Mouse (Mus musculus) cerebellum, adult 18-20 months (tissue): ENCODE data around the gene Nek6.

Experiments
- DNase-seq, 2 experiments: peaks; one replicate each; pipeline ENCODE4 v3.0.0; 2021

Nek6 gene

DNA sequence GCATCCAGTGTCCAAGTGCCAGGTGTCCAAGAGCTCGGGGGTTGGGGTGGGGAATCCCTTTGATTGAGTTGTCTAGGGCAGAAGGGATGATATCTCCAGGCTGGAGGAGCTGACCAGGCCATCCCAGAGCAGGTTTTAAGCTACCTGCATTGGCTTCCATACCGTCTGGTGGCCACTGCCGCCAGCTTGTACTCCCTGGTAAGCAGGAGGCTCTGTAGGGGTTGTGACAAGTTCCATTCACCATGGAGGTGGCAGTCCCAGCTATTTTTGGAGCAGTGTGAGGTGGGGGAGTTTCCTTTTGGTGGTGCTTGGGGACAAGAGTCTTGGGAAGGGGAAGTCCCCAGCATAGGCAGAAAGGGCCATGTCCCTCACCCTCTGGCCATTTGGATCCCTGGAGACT, 29.7 kb downstream of the Nek6 start:
- peak; percentile 51 to 60 for DNase-seq

DNA sequence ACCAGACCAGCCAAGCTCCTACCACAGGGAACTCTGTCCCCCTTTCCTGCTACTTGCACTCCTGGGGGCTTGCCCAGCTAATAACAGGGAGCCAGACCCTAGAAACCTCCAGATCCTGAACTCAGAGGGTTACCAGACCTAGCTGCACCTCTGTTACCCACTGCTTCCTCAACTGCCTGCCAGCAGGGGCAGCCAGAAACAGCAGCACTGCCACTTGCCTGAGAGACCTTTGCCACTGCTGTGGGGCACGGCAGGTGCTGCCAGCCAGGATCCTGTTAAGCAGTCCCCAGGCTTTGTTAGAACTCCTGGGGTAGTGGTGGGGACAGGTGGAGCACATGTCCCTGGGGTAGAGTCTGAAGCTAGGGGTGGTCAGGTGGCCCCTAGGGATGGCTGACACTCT, 30.1 kb downstream of the Nek6 start:
- DNase-seq = peak in 1 of 2 experiments; percentile 29

DNA sequence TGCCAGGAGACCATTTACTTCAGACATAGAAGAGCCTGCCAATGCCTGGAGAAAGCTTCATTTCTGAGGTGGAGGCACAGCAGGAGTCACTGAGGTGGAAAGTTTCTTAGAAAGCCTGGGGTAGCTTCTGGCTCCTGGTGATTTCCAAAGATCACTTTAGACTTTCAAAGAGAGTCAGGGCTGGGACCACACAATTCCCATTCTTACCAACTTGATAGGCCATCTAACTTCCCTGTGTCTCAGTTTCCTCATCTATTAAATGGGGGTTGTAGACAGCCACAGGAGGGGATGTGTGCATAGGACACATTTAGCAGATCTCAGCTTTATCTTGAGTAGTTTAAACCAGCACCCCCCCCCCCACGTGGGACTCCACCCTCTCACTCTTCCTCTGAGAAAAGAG, 30.9 kb downstream of the Nek6 start:
- DNase-seq = no peak

DNA sequence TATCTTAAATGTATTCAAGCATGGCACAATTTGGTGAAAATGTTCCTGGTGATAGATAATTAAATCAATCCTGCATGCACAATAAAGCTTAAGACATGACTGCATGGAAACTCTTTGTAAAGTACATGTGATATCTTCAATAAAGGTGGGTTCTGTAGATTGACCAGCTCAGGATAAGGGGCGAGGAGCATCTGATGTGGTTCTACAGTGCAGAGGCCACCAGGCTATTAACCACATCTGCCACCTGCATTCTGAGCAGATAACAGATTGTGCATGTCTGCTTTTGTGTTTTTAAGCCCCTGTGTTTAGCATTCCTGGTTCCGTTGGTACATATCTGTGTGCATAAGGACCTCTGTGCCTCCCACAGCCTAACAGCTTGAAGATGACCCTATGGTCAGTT, 31.7 kb downstream of the Nek6 start:
- DNase-seq = no peak

DNA sequence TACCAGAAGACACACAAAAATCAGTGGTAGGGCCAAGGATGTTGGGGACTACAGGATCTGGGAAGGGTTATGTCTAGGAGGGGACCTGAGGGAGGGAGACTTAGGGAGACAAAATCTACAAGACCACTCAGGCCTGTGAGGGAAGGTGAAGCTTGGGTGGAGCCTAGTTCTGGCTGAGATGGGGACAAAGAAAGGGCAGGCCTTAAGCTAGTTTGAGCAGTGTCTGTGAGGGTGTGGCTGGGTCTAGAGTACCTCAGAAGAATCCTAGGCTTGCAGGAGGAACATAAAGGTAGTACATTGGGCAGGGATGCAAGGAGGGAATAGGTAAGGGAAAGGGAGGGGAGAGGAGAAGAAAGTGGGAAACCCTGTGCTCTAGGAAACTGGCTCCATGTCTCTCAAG, 32.9 kb downstream of the Nek6 start:
- no peak for DNase-seq

DNA sequence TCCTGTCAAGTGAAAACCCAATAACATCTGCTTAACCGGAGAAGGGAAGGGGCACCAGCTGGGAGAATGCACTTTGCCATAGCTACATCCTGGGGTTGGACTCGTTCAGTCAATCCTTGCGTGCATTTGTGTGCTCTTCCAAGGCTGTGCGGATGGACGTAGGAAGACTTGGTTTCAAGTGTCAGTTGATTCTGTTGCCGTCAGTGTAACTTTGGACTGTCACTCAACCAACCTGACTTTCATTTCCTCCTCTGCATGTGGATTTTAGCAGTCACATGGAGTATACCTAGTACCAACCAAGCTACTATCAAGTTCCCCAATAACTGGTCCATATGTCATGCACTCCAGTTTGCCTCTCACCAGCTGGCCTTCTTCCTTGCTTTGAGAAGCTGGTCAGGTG, 33.5 kb downstream of the Nek6 start:
- DNase-seq = no peak

DNA sequence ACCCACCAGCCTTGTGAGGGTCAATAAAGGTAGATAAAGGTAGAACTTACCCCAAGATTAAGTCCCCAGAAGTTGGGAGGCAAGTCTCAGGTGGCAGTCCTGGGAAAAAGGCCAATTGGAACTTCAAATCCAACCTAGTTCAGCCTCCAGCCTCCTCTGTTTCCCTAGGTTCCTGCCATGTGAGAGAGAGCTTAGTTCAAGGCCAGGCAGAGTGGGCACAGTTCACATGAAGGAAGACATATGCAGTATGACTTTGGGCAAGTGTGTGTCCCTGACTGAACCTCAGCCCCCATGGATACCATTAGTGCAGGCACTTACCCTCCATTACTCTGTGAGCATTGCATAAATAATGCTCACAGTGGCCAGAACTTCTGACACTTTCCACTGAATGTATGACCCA, 34.3 kb downstream of the Nek6 start:
- no peak for DNase-seq

DNA sequence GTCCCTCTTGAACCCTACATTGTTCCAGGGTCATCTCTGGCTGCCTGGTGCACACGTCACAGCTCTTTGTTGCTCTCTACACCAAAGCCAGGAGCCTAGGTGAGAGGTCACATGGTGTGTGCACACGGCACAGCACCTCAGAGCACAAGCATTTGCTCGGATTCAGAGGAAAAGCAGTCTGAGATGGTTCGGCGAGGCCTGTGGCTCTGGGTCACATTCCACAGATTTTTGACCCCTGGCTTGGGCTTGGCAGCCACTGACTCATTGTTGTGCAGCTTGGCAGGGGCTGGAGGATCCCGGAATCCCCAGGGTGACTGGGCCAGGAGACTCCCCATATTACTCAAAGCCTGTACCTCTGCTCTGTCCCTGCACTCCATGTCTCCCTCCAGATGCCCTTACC, 34.8 kb downstream of the Nek6 start:
- DNase-seq = no peak

DNA sequence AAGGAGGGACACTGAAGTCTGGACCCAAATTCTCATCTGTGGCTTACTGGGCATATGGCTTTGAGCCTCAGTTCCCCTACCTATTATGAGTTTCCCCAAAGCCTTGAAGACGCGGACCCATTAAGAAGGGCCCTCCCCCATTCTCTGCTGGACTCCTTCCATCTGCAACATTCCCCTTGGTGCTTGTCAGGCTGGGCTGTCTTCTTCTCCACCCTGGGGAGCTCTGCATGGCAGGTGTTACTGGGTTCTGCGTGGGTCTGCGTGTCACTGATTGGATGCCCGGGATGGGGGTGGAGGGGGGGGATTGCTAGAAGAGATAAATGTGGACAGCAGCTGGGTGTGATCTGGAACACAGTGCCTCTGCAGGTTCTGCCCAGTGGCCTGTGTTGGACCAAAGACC, 35.3 kb downstream of the Nek6 start:
- no peak for DNase-seq

DNA sequence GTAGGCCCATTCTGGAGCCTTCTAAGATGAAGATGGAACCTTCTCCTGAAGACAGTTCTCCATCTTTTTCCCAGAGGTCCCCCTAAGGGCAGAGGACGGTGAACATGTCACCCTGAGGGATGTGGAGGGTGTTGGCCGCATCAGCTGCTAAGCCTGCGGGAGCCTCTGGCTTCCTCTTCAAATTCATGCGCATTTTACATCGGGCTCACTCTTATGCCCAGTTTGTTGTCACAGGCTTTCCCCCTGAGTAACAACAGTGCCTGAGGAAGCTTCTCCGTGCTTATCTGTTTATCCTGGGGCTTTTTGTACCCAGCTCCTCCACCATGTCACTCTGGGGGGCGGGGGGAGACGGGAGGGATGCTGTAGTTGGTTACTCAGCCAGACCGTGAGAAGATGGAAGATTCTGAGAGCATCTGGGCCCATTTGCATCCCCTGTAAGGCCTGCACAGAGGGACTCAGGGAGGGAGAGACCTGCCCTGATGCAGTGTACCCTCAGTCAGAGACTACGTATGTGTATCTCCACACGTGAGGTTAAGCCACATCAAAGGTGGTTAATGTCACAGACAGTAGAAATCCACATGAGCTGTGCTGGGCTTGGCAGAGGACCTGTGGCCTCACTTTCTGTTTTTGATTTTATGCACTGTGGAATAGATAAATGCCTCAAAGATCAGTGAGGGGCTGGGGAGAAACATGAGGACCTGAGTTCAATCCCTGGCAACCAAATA, 36.5 kb downstream of the Nek6 start:
- DNase-seq = no peak

DNA sequence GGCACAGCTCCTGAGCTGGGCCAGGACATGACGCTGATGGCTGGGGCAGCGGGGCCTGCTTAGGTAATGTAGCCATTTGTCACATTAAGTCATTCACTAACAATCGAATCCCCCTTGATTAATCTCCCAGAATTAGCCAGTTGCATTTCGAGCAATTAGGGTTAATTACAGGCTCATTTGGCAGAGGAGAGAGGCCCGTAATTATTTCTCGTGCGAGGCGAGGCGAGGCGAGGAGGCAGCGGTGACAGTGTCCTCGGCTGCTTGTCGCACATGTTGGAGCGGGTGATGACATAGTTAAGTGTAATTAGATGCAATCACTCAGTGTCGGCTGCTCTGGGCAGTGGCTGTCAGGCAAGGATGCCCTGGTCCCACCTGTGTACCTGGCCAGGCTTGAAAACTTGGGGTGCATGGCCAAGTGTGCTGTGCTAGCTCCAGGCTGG, 40.6 kb downstream of the Nek6 start:
- no peak for DNase-seq

DNA sequence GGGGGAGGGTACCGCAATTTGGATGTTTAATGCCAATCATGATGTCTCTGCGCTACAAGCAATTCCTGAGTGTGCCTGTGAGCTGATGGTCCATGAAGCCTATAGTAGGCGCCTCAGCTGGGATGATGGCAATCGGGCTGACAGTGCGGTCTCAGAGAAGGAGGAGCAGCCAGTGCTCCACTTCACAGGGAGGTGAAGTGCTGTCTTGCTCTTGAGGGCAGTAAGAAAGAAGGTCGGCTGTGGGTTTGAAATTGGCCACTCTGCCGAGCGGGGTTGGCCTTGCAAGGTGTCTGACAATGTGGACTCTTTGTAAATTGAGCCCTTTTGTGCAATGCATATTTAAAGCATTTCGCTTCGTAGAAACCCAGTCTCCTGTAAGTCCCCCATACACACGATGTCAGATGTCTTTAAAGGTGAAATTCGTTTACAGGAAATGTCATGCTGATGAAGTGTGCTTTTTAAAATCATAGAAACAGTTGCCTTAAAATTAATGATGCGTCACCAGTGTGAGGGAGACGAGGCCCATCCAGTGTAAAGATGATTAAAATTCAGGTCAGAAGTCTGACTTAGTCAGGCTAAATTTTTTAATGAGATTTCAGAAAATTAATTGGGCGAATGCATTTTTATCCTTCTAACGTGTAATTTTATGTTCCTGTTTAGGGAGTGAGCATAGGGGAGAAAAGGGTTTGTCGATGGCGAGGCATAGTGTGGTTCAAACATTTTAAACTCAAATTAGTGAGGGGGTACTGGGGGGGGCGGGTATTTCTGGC, 43.0 kb downstream of the Nek6 start:
- DNase-seq = no peak

DNA sequence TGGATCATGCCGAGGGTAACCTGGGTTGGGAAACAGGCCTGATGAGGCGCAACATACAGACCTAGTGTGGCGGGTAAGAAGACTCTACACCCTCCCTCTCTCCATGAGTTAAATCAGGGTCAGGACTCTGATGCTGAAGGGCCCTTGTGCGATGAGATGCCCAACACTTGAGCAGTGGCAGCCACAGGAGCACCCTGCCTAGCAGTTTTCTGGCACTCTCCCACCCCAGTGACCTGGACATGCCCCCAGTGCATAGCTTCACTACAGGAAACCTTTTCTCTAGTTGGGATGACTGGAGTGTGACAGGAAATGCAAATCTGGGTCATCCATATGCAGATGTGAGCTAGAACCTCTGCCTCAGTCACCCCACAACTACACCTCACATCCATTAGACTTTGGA, 44.2 kb downstream of the Nek6 start:
- DNase-seq = no peak

DNA sequence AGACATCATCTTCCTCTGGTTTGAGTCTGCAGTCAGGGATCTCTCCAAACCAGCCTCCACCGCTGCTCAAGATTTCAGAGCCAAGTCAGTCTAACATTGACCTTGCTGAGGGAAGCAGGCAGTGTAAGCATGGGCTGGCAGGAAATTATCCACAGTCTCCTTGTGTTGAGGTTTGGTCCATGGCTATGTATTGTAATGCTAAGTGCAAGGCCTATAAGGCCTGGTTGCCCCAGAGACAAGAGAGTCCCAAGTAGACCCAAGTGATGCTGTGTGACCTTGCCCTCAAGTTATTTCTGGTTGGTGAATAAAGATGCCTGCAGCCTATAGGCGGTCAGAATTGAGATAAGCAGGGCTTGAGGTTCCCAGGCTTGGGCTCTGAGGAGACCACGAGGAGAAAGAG, 45.3 kb downstream of the Nek6 start:
- DNase-seq = no peak

DNA sequence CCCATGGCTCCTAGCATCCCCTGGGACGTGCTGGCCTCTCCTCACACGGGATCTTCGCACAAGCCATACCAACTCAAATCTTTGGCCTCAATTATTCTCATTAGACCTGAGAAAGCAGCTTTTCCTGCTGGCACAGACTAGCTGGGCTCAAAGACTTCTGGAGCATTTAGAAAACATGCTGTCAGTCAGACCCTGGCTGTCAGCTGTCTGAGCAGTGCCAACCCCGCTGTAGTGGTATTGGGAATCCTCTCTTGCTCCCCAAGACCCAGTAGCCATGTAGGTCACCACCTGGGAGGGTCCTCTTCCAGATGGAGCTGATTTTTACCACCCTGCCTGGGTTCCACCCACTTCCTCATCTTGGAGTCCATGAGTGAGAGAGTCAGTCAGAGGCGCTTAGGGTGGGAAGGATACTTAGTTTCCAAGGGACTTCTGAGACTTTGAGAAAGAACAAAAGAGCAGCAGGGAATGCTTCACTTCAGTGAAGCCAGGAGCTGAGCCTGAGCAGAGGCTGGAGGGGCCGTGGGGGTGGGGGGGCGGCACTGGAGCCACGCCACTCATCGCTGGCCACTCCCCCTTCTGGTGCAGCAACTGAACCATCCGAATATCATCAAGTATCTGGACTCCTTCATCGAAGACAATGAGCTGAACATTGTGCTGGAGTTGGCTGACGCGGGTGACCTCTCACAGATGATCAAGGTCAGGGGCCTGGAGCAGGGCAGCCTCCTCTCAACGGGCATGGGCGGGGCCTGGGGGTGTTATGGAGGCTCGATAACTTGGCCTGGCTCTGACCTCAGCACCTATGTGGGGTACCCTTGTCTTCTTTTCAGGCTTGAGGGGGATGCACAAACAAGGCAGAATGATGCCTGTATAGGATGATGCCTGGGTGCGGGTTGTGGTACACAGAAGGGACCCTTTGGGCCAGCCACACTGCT, 49.1 kb downstream of the Nek6 start:
- DNase-seq = no peak

DNA sequence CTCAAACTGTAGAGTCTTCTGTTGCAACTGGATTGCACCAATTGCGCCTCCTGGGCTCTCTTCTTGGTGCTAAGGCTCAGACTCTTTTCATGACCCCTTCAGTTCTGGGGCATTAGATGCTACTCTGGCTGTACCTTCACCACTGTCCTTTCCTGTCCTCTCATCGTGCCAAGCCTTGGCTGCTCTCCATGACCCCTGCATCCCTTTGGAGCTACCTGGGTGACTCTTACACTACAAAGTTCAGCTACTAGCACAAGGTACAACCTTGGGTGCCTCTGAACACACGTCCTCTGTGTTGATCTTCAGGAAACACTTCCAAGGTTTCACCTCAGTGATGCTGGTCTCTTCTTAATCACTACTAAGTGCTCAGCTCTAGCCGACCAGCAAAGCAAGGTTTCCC, 51.2 kb downstream of the Nek6 start:
- no peak for DNase-seq

DNA sequence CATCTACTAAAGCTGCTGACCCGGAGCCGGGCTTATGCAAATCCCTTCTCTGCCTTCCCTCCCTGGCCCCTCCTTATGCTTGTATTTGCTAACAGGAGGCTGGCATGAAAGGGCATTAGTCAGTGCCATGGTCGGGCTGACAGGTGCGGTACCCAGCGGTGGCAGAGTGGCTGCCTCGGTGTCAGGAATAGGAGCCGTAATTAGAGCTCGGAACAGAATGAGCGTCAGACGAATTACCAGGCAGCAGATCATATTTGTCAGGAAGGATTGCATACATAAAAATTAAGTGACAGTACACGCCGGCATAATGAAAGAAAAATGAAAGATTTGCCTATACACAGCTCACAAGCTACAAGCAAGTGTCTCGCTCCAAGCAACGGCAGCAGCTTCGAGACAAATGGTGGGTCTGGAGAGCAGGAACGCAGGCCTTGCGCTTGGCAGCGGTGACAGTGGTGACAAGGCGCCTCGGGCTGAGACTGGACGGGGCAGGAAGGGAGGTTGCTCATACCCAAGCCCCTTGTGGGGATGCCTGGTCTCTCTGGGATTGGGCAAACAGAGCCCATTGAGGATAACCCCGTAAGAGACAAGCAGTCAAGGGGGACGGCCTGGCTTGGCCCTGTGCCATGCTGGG, 60.6 kb downstream of the Nek6 start:
- DNase-seq = peak; percentile 63 to 69

DNA sequence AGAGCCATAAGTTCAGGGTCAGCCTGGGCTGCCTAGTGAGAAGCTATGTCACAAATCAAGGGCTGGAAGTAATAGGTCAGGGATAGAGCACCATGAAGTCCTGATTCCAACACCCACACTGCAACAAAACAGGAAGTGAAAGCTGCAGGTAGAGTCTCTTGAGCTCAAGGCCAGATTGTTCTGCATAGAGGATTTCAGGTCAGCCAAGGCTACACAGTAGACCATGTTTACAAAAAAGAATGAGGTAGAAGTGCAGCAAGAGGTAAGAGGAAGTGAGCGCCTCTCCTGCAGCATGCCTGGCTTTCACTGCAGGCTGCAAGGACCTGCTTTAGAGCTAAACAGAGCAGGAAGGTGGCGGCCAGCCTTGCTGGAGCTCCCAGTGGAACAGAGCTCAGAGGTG, 63.3 kb downstream of the Nek6 start:
- no peak for DNase-seq

DNA sequence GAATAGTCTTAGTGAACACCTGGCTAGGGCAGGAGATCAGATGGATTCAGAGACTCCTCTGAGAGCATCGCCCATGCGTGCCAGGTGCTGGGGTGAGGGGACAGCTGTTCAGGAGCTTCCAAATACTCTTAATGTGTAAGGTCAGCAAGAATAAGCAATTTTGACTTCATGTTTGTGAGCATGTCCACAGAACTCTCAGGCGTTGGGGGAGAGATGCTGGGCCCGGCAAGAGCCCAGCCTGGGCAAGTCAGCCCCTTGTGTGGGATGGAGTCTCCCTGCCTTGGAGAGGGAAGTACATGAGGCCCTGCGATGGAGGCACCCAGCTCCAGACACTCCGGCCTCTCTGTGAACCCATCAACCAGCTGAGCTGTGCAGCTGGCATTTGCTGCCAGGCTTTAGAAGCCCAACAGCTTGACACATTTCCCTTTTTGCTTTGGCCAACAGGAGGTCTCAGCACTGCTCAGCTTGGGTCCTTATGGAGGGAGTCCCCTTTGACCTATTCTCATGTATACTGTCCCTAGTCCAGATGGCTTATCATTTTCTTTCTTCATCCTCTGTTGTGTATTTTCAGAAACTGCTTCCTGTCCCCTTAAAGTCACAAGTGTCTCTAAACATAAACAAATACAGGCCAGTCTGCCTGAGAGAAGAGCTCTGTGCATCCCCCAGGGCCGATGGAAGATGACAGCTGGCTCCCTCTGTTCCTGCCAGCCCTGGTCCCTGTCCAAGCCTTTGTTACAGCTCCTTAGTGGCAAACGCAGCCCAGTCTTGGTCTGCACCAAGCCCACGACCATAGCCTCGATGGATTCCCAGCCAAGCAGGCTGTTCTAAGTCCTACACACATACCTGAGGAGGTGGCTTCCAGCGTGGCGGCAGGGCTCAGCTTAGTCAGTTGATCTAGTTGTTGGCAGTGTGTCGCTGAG, 67.4 kb downstream of the Nek6 start:
- peak; percentile 49 to 54 for DNase-seq

DNA sequence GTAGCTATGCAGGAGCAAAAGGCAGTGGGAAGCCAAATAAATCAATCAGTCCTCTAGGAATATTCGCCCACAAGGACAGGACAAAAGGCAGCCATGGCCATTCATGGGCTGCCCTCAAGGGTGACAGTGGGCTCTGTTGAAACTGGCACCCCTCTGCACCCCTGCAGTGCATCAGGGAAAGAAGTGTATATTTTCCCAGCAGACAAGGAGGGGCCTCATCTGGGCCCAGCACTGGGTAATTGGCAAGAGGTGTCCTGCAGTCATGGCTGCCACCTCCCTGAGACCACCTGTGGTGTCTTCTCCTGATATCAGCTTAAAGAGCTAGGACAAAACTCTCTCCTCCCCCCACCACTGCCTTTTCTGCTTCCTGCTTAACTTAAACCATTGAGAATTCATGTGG, 68.1 kb downstream of the Nek6 start:
- no peak for DNase-seq

DNA sequence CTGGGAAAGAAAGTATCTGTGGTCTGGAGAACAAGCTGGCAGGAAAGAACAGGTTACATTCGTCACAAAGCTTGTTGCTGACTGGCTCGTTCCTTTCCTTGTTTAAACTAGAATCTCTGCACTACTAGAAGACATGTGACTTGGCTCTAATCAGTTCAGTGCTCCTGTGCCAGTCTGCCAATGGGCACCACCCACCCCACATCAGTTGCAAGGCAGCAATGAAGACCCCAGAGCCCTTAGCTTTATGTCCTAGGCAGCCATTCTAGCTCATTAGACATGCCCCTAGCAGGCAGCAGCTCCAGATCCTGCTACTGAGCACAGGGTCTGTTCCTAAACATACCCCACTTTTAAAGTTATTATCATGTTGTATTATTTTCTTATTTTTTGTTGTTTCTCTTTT, 72.5 kb downstream of the Nek6 start:
- DNase-seq = no peak
